Mouse (Mus musculus) liver, embryonic 14.5 days (tissue): ENCODE measurements at regions not wholly inside any gene's neighbourhood (a gene's known extent, or its start where the extent isn't known, plus 50 kb on each side); places are given as distances from the start of the nearest gene placed in this dataset.

Experiments
- CTCF ChIP-seq: IDR thresholded peaks from 2 replicates; pipeline ENCODE4 v1.5.1; 2016; ENCODE audit warnings: antibody characterized with exemption, low read depth, control low read depth
- EP300 ChIP-seq: IDR thresholded peaks from 2 replicates; pipeline ENCODE4 v1.6.1; 2016; ENCODE audit warnings: antibody characterized with exemption, low read depth

GRCm38 (mm10) chr15:36682159-36682558, 325.4 kb downstream of the Zfp706 start:
- no peak for TF ChIP-seq CTCF
- TF ChIP-seq EP300 = no peak
